Mouse (Mus musculus) left cerebral cortex, adult 2 months (tissue): ENCODE measurements around the gene Myo1g. TPM values are rescaled to one million over a fixed set of nuclear protein-coding genes. Genes with fewer than 3 reads are reported as not detected.

Experiments
- DNase-seq, 2 experiments: peaks; one replicate each; pipeline ENCODE4 v3.0.0; 2021 to 2022; ENCODE audit warnings: low spot score in 2 of 2, mixed read lengths in 1 of 2; ENCODE audit errors: extremely low spot score in 1 of 2
- H3K27ac ChIP-seq: fragments of 200-600 bp; 2 replicates; pipeline ENCODE4 v1.8.1; 2022
- H3K4me3 ChIP-seq: fragments of 200-600 bp; 2 replicates; pipeline ENCODE4 v1.8.1; 2022
- CTCF ChIP-seq: fragments of 200-600 bp; IDR thresholded peaks from 2 replicates; pipeline ENCODE4 v1.8.1; 2022; ENCODE audit warnings: antibody characterized with exemption, mild to moderate bottlenecking, moderate library complexity
- intact Hi-C: fragments of 180-260 bp; cut with DNase I; formaldehyde crosslinking; loops from one replicate; pipeline ENCODE4 v1.15.1; 2025
- total RNA-seq, 2 experiments: library from RNA; stranded (reverse); gene quantifications; 2 replicates each; pipeline ENCODE4 v1.2.3; 2021

Gene Myo1g
- total RNA-seq, 2 experiments from 2014 or later = 0.40 to 0.48 TPM

GRCm38 (mm10) chr11:6506516-6506915 is 14.2 kb downstream of the Myo1g start:
- DNase-seq = no peak
- H3K27ac ChIP-seq = no peak overlapping the region
- intact Hi-C loops = no loop called here
- TF ChIP-seq CTCF = no peak
- H3K4me3 ChIP-seq = no peak overlapping the region

DNA sequence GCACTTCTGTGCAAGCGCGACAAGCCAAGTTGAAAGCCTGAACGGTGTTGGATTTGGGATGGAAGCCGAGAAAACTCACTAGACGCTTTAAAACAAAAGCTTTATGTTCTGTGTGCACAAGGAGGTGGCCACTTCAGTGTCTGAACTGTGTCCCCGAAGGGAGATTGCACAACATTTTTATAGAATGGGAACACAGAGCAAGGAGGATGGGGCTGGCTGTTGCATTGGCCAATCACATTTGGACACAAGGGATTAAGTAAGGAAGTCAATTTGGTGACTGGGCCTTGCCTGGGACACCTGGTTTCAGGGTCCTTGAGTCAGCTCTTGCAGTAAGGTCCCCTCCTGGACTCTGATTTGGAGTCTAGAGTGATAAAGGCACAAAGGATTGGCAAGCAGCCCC is 16.1 kb downstream of the Myo1g start:
- no peak for TF ChIP-seq CTCF
- no peak overlapping the region for H3K4me3 ChIP-seq
- H3K27ac ChIP-seq = no peak overlapping the region
- intact Hi-C loops = no loop called here
- DNase-seq = no peak

GRCm38 (mm10) chr11:6504226-6504625 is 16.5 kb downstream of the Myo1g start:
- intact Hi-C loops = no loop called here

DNA sequence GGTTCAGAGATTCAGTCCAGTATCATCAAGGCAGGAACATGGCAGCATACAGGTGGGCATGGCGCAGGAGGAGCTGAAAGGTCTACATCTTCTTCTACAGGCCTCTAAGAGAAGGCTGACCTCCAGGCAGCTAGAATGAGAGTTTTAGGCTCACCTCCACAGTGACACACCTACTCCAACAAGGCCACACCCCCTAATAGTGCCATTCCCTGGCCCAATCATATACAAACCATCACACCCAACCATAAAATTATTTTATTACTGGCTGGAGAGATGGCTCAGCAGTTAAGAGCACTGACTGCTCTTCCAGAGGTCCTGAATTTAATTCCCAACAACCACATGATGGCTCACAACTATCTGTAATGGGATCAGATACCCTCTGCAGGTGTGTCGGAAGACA is 18.3 kb downstream of the Myo1g start:
- no peak for DNase-seq
- no peak overlapping the region for H3K4me3 ChIP-seq
- intact Hi-C loops = no loop called here

More at GRCm38 (mm10) chr11:6504226-6504625, 16.5 kb downstream of the Myo1g start:
- no peak overlapping the region for H3K27ac ChIP-seq
- TF ChIP-seq CTCF = no peak
- no peak overlapping the region for H3K4me3 ChIP-seq
- DNase-seq = no peak

GRCm38 (mm10) chr11:6497311-6497948 is 23.3 kb downstream of the Myo1g start:
- no peak for DNase-seq
- H3K4me3 ChIP-seq = no peak overlapping the region
- intact Hi-C loops = no loop called here
- no peak overlapping the region for H3K27ac ChIP-seq
- TF ChIP-seq CTCF = no peak; the same call in 1 of the 2 replicates

More for the DNA sequence above, 18.3 kb downstream of the Myo1g start:
- no peak overlapping the region for H3K27ac ChIP-seq
- no peak for TF ChIP-seq CTCF

DNA sequence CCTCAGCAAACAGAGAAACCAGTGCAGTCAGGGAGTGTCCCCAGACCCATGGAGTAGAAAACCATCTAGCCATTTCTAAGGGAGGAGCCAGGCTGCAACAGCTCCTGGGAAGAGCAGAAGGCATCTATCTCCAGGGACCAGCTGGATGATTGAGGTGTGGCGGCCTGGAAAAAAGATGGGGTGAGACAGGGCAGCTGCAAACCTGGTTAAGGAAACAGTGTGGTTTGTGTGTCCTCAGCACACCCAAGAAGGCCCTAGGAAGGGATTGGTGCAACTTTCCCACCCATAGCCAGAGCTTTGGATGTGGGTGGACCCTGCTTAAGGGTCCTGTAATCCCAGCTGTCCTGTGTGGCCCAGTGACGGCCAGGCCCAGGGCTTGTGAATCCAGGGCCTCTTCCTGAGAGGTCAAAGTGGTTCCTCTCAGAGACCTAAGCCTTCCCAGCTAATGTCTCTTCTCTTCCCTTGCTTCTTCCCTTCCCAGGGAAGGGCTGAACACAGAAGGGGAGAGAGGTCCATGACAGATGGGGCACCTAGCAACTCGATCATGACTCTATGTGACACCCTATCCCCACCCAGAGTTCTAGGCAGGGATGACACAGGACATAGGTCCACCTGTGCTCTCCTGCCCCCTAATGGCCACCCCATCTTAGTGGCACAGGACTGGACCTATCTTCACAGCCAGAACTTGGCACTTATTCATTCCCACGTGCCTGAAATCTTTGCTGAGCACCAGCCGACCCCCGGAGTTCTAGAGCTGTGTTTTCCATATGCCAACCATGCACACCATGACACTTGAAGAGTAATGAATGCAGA is 30.9 kb downstream of the Myo1g start:
- no peak for DNase-seq
- Histone ChIP-seq H3K4me3 (no peak overlapping the region), H3K27ac (no peak overlapping the region)
- intact Hi-C loops = no loop called here
- peak; percentile 36 for TF ChIP-seq CTCF

DNA sequence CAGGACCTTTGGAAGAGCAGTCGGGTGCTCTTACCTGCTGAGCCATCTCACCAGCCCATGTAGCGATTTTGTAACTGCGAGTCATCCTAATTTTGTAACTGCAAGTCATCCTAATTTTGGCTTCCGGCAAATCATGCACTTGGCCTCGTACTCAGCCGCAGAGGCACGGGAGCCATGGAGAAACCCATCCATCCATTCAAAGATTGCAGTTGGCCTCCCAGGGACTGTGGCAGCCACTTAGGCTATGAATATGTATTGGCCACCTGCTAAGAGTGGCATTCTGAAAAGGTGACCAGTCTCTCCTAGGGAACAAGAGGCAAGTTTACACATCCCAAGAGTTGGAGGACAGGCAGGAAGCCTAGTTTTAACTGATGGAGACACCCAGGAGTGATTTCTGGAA is 31.5 kb downstream of the Myo1g start:
- no peak for TF ChIP-seq CTCF
- H3K27ac ChIP-seq = no peak overlapping the region
- intact Hi-C loops = no loop called here
- H3K4me3 ChIP-seq = no peak overlapping the region
- no peak for DNase-seq

DNA sequence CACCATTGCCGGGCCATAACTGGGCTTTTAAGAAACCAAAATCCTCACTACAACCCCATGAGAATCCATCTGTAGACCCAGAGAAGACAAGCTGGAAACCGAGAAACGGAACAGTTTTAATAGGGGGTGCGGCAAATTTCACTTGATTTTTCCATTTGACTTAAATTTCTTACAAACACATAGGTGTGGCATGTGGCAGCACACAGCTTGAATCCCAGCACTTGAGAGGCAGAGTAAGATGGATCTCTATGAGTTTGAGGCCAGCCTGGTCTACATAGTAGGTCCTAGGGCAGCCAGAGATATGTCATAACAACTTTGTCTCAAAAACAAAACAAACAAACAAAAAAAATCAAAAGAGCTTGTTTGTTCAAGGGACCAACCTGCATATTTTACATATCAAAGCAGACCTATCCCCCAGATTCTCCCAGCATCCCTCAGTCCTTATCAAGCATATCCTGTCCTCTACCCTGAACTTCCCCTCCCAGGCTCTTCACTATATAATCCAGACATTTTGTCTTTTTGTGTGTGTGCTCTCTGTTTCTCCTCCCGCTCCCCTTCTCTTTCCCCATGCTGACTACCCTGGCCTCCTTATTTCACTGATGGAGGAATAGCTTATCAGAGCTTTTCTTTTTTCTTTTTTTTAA is 32.6 kb downstream of the Myo1g start:
- DNase-seq = no peak
- intact Hi-C loops = no loop called here
- TF ChIP-seq CTCF = no peak
- no peak overlapping the region for H3K4me3 ChIP-seq
- no peak overlapping the region for H3K27ac ChIP-seq

DNA sequence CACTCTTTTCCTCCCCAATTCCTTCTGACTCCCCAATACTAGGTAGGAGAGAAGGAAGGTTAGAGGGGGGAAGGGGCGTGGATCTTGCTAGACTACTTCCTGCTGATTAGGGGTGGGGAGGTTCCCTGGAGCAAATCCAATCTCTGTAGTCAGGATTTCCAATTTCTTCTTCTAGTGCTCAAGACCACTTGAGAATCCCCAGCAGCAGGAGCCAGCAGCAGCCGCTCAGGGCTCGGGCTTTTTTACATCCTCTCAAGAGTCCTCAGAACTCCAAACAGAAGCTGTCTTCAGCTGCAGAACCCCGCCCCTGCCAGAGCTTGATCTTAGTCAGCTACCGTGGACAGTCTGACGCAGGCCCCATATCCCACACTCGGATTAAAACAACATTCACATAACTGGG is 33.3 kb downstream of the Myo1g start:
- intact Hi-C loops = no loop called here

DNA sequence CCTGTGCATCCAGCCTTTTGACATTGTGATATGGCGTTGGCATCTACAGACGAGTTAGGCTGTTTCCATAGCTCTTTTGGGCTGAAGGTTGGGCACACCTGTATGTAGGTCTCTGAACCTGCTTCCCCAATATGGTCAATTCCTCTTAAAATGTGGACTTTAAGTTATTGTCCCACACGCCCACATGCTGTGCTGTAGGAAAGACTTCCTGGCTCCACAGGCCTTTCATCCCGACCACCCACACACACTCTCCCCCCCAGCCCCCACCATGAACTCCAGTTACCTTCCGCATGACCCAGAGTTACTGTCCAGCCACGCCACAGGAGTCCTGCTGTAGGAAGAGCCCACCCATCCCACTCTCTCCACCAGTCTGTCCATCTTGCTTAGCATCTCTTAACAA is 33.8 kb downstream of the Myo1g start:
- TF ChIP-seq CTCF = no peak
- Histone ChIP-seq H3K27ac (no peak overlapping the region), H3K4me3 (no peak overlapping the region)
- DNase-seq = no peak
- intact Hi-C loops = no loop called here

More for the DNA sequence above, 33.3 kb downstream of the Myo1g start:
- H3K4me3 ChIP-seq = no peak overlapping the region
- TF ChIP-seq CTCF = no peak
- H3K27ac ChIP-seq = no peak overlapping the region
- no peak for DNase-seq

- intact Hi-C loops = no loop called here
- H3K4me3 ChIP-seq = no peak overlapping the region
- H3K27ac ChIP-seq = no peak overlapping the region
- no peak for DNase-seq
- TF ChIP-seq CTCF = no peak
Measured at GRCm38 (mm10) chr11:6484244-6484959, 36.4 kb downstream of the Myo1g start.

DNA sequence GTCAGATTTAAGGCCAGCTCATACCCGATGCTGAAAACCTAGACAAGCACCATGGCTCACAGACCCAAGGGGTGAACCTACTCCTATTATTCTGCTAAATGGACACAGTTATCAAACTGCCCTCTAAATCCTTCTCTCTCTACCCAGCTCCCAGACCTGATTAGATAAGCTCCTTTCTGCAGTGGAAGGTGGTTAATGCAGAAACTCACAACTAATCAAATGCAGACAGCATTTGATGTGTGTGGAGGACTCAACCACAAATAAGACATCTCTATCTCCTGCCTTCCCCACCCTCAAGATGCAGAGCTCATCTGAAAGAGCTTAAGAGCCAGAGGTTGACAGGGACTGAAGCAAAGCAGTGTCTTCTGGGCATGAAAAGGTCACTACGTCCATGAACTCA is 37.7 kb downstream of the Myo1g start:
- no peak overlapping the region for H3K27ac ChIP-seq
- no peak for TF ChIP-seq CTCF
- H3K4me3 ChIP-seq = no peak overlapping the region
- DNase-seq = no peak
- intact Hi-C loops = no loop called here
